Mouse (Mus musculus) MEL-GATA-1-ER (cell line): ENCODE measurements around the gene Mettl18.

Experiments used
- DNase-seq: peaks from one replicate; pipeline ENCODE4 v3.0.0-alpha.2; 2012; ENCODE audit warnings: low read depth; ENCODE audit errors: extremely low read depth

Gene Mettl18

DNA sequence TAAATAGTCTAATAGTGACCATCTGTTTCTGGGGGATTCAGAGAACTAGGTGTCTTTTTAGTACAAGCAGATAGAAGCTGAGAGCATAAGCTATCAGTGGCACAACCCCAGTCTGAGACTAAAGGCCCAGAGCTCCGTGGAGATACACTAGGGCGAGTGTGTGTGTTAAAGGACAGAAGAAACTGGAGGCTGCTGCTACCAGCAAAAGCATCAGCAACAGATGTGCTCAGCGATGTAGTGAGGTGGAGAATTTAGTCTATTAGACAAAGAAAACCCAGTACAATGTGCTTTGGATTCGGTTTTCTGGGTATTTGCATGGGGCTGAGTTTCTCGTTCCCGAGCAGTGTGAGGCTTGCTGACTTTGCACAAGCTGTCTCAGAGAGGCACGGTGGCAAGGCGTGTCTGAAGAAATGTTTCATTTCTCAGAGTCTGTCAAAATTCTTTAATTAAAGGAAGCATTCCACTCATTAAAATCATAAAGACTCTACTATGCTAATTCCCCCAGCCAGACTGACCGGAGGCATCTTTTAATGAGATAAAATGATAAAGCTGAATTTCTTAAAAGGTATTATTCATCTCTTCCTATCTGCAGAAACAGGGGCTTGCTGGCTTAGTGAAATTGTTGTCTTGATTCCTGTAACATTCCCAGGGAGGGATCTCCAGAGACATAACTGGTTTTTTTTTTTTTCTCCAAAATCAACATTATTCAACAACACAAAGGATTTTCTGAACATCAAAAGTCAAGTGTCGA is 45.9 kb downstream of the Mettl18 start:
- no peak for DNase-seq

- no peak for DNase-seq
Measured at GRCm38 (mm10) chr1:164043549-164043948, 48.9 kb downstream of the Mettl18 start.
